Mouse (Mus musculus) right cerebral cortex, postnatal 25 days (tissue): ENCODE results near the gene Hapln2.

Experiments
- DNase-seq: peaks from one replicate; pipeline ENCODE4 v3.0.0; 2022

Hapln2 gene

DNA sequence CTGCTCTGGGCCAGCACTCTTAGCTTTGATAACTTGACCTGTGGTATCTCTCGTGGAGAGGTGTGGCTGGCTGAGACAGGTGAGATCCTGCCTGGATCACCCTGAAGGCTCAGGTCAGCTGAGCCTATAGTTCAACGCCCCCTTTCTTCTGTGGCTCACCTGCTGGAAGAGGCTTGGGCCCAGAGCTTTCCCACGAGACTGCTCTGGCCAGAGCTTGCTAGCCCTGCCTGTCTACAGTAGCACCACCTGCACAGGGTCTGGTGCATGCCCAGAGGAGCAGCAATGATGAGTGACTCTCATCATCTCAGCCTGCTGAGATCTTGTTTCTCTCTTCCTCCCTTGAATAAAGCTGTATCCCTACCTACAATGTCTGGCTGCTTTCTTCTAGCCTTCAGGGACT lies 47.3 kb downstream of the Hapln2 start:
- no peak for DNase-seq

DNA sequence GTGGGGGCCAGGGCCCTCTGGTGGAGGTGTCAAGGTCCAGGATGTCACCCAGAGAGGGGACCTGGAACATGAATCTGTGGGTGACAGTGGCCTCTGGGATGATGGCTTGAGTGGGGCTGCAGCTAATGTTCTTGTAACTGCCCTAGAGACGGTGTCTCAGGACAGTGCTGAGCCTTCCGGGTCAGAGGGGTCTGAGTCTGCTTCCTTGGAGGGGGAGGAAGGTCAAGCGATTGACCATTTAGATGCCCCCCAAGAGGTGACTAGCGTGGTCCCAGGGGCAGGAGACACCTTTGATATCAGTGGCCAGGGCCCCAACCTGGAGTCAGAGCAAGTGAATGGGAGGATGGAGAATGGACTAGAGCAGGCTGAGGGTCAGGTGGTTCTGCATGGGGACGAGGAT lies 47.9 kb downstream of the Hapln2 start:
- no peak for DNase-seq

GRCm38 (mm10) chr3:87974381-87974987 lies 52.9 kb downstream of the Hapln2 start:
- no peak for DNase-seq

DNA sequence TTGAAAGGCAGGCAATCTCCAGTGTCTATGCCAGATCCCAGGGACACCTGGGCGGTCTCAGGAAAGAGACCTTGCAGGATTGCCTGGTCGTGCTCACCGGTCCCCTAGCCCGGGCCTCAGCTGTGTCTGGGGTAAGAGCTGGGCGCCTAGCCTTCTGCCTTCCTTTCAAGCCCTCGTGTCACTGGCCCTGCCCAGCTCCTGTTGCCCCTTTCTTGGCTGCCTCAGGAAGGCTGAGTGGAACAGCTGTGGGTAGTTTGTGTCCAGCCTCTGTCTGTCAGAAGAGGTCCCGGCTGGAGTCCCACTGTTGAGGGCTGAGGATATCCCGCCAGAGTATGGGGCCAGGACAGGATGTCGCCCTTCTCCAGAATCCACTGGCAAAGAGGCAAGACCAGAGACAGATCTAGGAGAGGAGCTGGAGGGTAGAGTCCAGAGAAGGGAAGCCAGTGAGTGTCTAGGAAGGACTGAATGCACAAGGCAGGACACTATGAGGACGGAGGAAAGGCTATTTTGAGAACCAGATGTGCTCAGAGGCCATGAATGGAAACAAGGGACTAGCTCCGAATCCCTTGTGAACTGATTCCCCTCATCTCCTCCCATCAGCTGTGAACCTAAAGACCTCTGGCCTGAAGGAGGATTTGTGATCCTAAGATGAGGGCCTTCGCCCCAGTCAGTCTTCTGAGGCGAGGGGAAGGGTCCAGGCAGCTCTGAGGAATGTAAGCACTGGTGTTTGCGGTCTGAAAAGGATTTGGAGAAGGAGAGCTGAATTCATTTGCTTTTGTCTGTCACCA lies 53.6 kb downstream of the Hapln2 start:
- no peak for DNase-seq

DNA sequence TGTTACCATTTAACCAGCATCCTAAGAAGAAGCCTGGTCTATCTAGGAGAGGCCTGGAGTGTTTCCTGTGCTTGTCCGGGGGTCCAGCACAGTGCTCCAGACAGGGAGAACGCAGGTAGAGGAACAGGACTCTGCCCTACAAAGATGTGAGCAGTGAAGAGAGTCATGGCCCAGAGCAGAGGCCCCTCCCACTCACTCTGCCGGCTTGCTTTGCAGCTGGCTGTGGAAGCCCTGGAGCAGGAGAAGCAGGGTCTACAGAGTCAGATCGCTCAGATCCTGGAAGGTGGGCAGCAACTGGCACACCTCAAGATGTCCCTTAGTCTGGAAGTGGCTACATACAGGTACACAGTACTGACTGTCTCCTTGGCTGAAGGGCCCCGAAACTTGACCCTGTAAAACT lies 54.6 kb downstream of the Hapln2 start:
- DNase-seq: no peak

DNA sequence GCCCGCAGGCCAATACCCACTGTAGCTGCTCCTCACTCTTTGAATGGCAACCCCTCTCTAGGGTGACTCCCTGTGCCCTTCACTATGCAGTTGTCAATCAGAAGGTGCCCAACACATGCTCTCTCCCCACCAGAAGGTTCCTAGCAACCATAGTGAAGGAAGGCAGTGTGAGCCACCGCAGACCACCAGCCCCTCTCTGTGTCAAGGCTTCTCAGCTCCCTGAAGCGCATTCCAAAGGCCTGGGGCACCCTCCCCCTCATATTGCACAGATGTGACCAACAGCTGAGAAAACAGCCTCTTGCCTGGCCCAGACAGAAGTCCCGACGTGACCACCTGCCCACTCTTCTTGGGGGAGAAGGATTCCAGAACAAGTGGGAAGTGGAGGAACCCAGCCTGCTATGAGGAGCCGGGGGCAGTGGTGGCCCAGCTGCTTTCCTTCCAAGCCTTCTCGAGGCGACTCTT lies 55.1 kb downstream of the Hapln2 start:
- no peak for DNase-seq
